Mouse (Mus musculus) Patski (cell line): ENCODE data around the gene Stk10. TPM values are rescaled to one million over a fixed set of nuclear protein-coding genes. Genes with fewer than 3 reads are reported as not detected.

ENCODE experiments used
- ATAC-seq: fragments of 100-300 bp; one replicate; pipeline ENCODE4 v1.8.0; 2021
- CTCF ChIA-PET: fragments of 350-600 bp; sonication (Branson Sonifier 250); formaldehyde crosslinking; loops from one replicate; lab custom pipeline; 2022; ENCODE audit warnings: inconsistent platforms; lab: Charles Lee
- POLR2A ChIA-PET: fragments of 350-600 bp; sonication (Branson Sonifier 250); formaldehyde crosslinking; loops from one replicate; lab custom pipeline; 2022; ENCODE audit warnings: antibody characterized with exemption, inconsistent platforms; lab: Charles Lee
- DNase-seq: peaks from one replicate; pipeline ENCODE4 v3.0.0-alpha.2; 2011; ENCODE audit warnings: low read depth, low spot score
- H3K27me3 ChIP-seq: fragments of 371-371 bp; one replicate; pipeline ENCODE4 v1.5.1; 2021
- CTCF ChIP-seq: fragments of 100-300 bp; IDR thresholded peaks from one replicate; pipeline ENCODE4 v1.5.1; 2021
- in situ Hi-C: fragments of 300-500 bp; cut with MboI; formaldehyde crosslinking; loops from 3 replicates; pipeline ENCODE4 v1.11.1; 2018; ENCODE audit warnings: low pct_unique_long_range_greater_than_20kb, mixed read lengths
- polyA plus RNA-seq: library from polyadenylated mRNA; unstranded; gene quantifications from one replicate; pipeline ENCODE4 v1.2.3, GENCODE M21; 2021

Stk10 gene
- polyA plus RNA-seq, 1 experiment from 2014 or later: 18.1 TPM

- ATAC-seq (peak; percentile 62), DNase-seq (no peak)
- peak; percentile 92 for TF ChIP-seq CTCF
- ChIA-PET CTCF (interaction anchor here (0.9 to 1.7 kb wide), 5 partner anchors 80 to 103 kb away, joined by 3 to 5 read pairs (median 3); no protein-coding TSS in a partner anchor), POLR2A (no interaction called here)
- no peaks in the 10 kb centered on the region for H3K27me3 ChIP-seq
- in situ Hi-C loops: loop anchor here (10.0 kb wide), 1 partner anchor 519 kb away; the partner anchor contains the start of gene Fgf18
Observed at GRCm38 (mm10) chr11:32625677-32626076, 92.6 kb downstream of the Stk10 start.

GRCm38 (mm10) chr11:32626079-32626478 lies 93.0 kb downstream of the Stk10 start:
- no peak for ATAC-seq
- POLR2A ChIA-PET: no interaction called here
- DNase-seq: no peak
- in situ Hi-C loops: loop anchor here (10.0 kb wide), 1 partner anchor 519 kb away; the partner anchor contains the start of gene Fgf18
- TF ChIP-seq CTCF: no peak
- no peaks in the 10 kb centered on the region for H3K27me3 ChIP-seq
- CTCF ChIA-PET: interaction anchor here (0.9 to 1.7 kb wide), 5 partner anchors 80 to 103 kb away, joined by 3 to 5 read pairs (median 3); no protein-coding TSS in a partner anchor

GRCm38 (mm10) chr11:32627900-32628299 lies 94.8 kb downstream of the Stk10 start:
- POLR2A ChIA-PET: interaction anchor here (0.6 kb wide), 1 partner anchor 126 kb away, joined by 3 read pairs; no protein-coding TSS in a partner anchor
- no peak for ATAC-seq
- in situ Hi-C loops: loop anchor here (10.0 kb wide), 1 partner anchor 517 kb away; the partner anchor contains the start of gene Fgf18

GRCm38 (mm10) chr11:32629713-32630211 lies 96.7 kb downstream of the Stk10 start:
- POLR2A ChIA-PET: no interaction called here
- DNase-seq: no peak
- in situ Hi-C loops: loop anchor here (10.0 kb wide), 1 partner anchor 515 kb away; the partner anchor contains the start of gene Fgf18
- H3K27me3 ChIP-seq: no peaks in the 10 kb centered on the region
- ATAC-seq: no peak
- CTCF ChIA-PET: interaction anchor here (1.6 kb wide), 1 partner anchor 65 kb away, joined by 3 read pairs; no protein-coding TSS in a partner anchor
- TF ChIP-seq CTCF: no peak

More at GRCm38 (mm10) chr11:32627900-32628299, 94.8 kb downstream of the Stk10 start:
- DNase-seq: no peak
- H3K27me3 ChIP-seq: no peaks in the 10 kb centered on the region
- no peak for TF ChIP-seq CTCF
- CTCF ChIA-PET: no interaction called here

GRCm38 (mm10) chr11:32632671-32633070 lies 99.6 kb downstream of the Stk10 start:
- in situ Hi-C loops: no loop called here
- POLR2A ChIA-PET: no interaction called here
- no peak for ATAC-seq
- CTCF ChIA-PET: no interaction called here
- no peaks in the 10 kb centered on the region for H3K27me3 ChIP-seq
- no peak for DNase-seq
- TF ChIP-seq CTCF: no peak

GRCm38 (mm10) chr11:32633542-32633941 lies 100.4 kb downstream of the Stk10 start:
- DNase-seq (no peak), ATAC-seq (no peak)
- CTCF ChIA-PET: no interaction called here
- TF ChIP-seq CTCF: no peak
- in situ Hi-C loops: no loop called here
- POLR2A ChIA-PET: no interaction called here
- H3K27me3 ChIP-seq: no peaks in the 10 kb centered on the region

GRCm38 (mm10) chr11:32634143-32634542 lies 101.0 kb downstream of the Stk10 start:
- ChIA-PET CTCF (no interaction called here), POLR2A (no interaction called here)
- no peaks in the 10 kb centered on the region for H3K27me3 ChIP-seq
- DNase-seq (no peak), ATAC-seq (no peak)
- in situ Hi-C loops: no loop called here
- no peak for TF ChIP-seq CTCF

GRCm38 (mm10) chr11:32634842-32635241 lies 101.7 kb downstream of the Stk10 start:
- ATAC-seq (no peak), DNase-seq (no peak)
- TF ChIP-seq CTCF: no peak
- CTCF ChIA-PET: no interaction called here
- H3K27me3 ChIP-seq: no peaks in the 10 kb centered on the region
- in situ Hi-C loops: no loop called here
- POLR2A ChIA-PET: no interaction called here

GRCm38 (mm10) chr11:32636275-32636674 lies 103.2 kb downstream of the Stk10 start:
- DNase-seq (no peak), ATAC-seq (no peak)
- ChIA-PET POLR2A (interaction anchor here (0.6 to 0.7 kb wide), 2 partner anchors 34 to 60 kb away, joined by 3 to 4 read pairs; no protein-coding TSS in a partner anchor), CTCF (interaction anchor here (0.8 to 1.4 kb wide), 2 partner anchors 35 to 63 kb away, joined by 3 read pairs; no protein-coding TSS in a partner anchor)
- H3K27me3 ChIP-seq: no peaks in the 10 kb centered on the region
- in situ Hi-C loops: no loop called here
- TF ChIP-seq CTCF: no peak

GRCm38 (mm10) chr11:32638521-32639255 lies 105.6 kb downstream of the Stk10 start:
- no peaks in the 10 kb centered on the region for H3K27me3 ChIP-seq
- no peak for DNase-seq
- POLR2A ChIA-PET: no interaction called here
- in situ Hi-C loops: no loop called here
- no peak for TF ChIP-seq CTCF
- CTCF ChIA-PET: interaction anchor here (0.6 kb wide), 1 partner anchor 189 kb away, joined by 3 read pairs; no protein-coding TSS in a partner anchor
- no peak for ATAC-seq
